Comparison of ENCODE assay signal across 8 mouse cellular contexts in the genomic region with DNA sequence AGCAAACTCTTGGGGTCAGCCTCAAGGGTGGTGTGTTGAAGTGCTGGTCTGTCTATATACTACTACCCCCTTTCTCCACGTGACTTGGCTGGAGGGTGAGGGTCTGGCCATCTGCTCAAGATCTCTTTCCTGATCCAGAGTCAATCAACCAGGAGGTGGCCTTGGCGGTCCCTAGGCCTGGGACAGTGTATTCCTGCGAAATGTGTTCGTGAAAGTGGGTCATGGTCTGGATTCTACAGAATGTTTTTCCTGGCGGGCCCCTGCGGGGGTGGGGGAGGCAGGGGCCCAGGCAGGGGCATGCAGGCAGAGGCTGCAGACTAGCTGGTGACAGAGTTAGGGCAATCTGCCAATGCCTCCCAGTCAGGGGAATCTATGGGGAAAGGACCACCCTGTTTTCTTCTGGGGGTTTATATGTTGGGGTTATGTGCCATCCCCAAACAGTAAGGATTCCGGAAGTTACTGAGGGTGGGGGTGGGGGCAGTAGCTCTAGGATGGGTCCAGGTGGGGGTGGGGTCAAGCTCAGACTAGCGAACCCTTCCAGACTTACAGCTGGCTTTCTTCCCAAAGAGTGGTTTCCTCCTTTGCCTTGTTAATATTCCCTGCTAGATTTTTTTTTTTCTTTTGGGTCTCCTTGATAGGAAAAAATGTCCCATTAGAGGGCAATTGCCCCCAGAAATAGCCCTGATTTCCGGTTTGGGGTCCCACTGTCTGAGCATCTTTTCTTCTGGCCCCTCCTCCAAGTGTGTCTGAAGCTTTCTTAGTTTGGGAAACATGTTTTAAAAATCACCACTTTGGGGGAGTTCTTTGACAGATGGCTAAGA. TPM values are rescaled to one million over a fixed set of nuclear protein-coding genes. Genes with fewer than 3 reads are reported as not detected.
DNase-seq lines count a peak whose midpoint lies in the region; ATAC-seq lines count a peak whose summit lies in the region.

No protein-coding gene starts in this region.

- peaks cover 80% of the 10 kb centered on the region for H3K4me1 ChIP-seq in heart, embryonic 16.5 days (ENCODE audit: control insufficient read depth, insufficient read depth, low read length)
- peaks cover 81% of the 10 kb centered on the region for H3K4me1 ChIP-seq in limb, embryonic 15.5 days
- H3K4me1 ChIP-seq in stomach, embryonic 15.5 days = peaks cover 79% of the 10 kb centered on the region

- no peaks in the 10 kb centered on the region for H3K27me3 ChIP-seq in heart, embryonic 16.5 days (ENCODE audit: control insufficient read depth, insufficient read depth, low read length)
- H3K27me3 ChIP-seq in limb, embryonic 15.5 days = no peaks in the 10 kb centered on the region
- H3K27me3 ChIP-seq in stomach, embryonic 15.5 days (replicated peaks) = no peaks in the 10 kb centered on the region

- no peaks in the 10 kb centered on the region for H3K9me3 ChIP-seq in heart, embryonic 16.5 days (replicated peaks; ENCODE audit: control insufficient read depth, low read length)
- no peaks in the 10 kb centered on the region for H3K9me3 ChIP-seq in limb, embryonic 15.5 days
- no peaks in the 10 kb centered on the region for H3K9me3 ChIP-seq in stomach, embryonic 15.5 days

- peak overlapping the region; percentile 23 for H3K4me3 ChIP-seq in heart, embryonic 16.5 days (ENCODE audit: low read length)
- peak overlapping the region; percentile 21 for H3K4me3 ChIP-seq in limb, embryonic 15.5 days
- peak overlapping the region; percentile 18; the same call in 1 of the 2 replicates for H3K4me3 ChIP-seq in stomach, embryonic 15.5 days (replicated peaks)

- intact Hi-C loops in heart, postnatal 36 days (cut with DNase I) = no loop called here

- WGBS in heart, embryonic 16.5 days = 7% methylated on average over 9 of the region's 9 CpGs
- 4% methylated on average over 9 of the region's 9 CpGs for WGBS in limb, embryonic 15.5 days
- WGBS in stomach, embryonic 15.5 days = 14% methylated on average over 9 of the region's 9 CpGs

- peak; percentile 15; the same call in 1 of the 2 replicates for ATAC-seq in heart, embryonic 16.5 days (replicated peaks; ENCODE audit: extremely low read depth, insufficient read depth, low FRiP score)
- ATAC-seq in limb, embryonic 15.5 days (ENCODE audit: insufficient number of reproducible peaks, low FRiP score, low TSS enrichment, low read depth) = peak; percentile 24
- ATAC-seq in stomach, embryonic 15.5 days (ENCODE audit: insufficient read depth, low FRiP score, low read depth) = no peak
- ATAC-seq in CD4-positive, CD25-positive, alpha-beta regulatory T cell, adult 4 months = no peak
- no peak for ATAC-seq in frontal cortex, adult (ENCODE audit: low TSS enrichment)

- peak overlapping the region; percentile 67 for H3K4me2 ChIP-seq in heart, embryonic 16.5 days (ENCODE audit: low read depth, low read length)
- H3K4me2 ChIP-seq in limb, embryonic 15.5 days = peak overlapping the region; percentile 48
- H3K4me2 ChIP-seq in stomach, embryonic 15.5 days = peak overlapping the region; percentile 50

- peak; percentile 96 for DNase-seq in heart, adult 11 months
- no peak for DNase-seq in heart, postnatal 36 days
- peak; percentile 73 for DNase-seq in adrenal gland, postnatal 10 days

- peak overlapping the region; percentile 46 for H3K9ac ChIP-seq in heart, embryonic 16.5 days (ENCODE audit: low read length)
- H3K9ac ChIP-seq in limb, embryonic 15.5 days = no peak overlapping the region
- H3K9ac ChIP-seq in stomach, embryonic 15.5 days = no peak overlapping the region; the same call in 1 of the 2 replicates

- peak overlapping the region; percentile 90 for H3K27ac ChIP-seq in heart, embryonic 16.5 days (ENCODE audit: low read length)
- H3K27ac ChIP-seq in limb, embryonic 15.5 days = peak overlapping the region; percentile 78
- H3K27ac ChIP-seq in stomach, embryonic 15.5 days = peak overlapping the region; percentile 88

- no peaks in the 10 kb centered on the region; the same call in 1 of the 2 replicates for H3K36me3 ChIP-seq in heart, embryonic 16.5 days (ENCODE audit: control insufficient read depth, insufficient read depth)
- peaks cover 30% of the 10 kb centered on the region for H3K36me3 ChIP-seq in limb, embryonic 15.5 days
- H3K36me3 ChIP-seq in stomach, embryonic 15.5 days = peaks cover 4% of the 10 kb centered on the region; the same call in 1 of the 2 replicates

RNA-seq across cellular contexts. Expression of a gene that starts 6.3 kb away (rescaled TPM):
- 10 to 100 TPM; 37.7 to 40.7 TPM for total RNA-seq in heart, postnatal 36 days (2021)
- 100 to 1,000 TPM; 107 to 122 TPM for total RNA-seq in adrenal gland, postnatal 10 days (2021)
- 52.9 and 59.0 TPM in 2 replicates for polyA plus RNA-seq in heart, embryonic 16.5 days (2015; fragmentation: Nextera tagmentation; extraction: Ambion mirVana)
- polyA plus RNA-seq in limb, embryonic 15.5 days (2015; fragmentation: Nextera tagmentation; extraction: Ambion mirVana) = 128 and 131 TPM in 2 replicates
- 112 and 122 TPM in 2 replicates for polyA plus RNA-seq in stomach, embryonic 15.5 days (2015; fragmentation: Nextera tagmentation; extraction: Ambion mirVana)
- 10 to 100 TPM; 46.4 to 49.9 TPM for polyA plus RNA-seq in CD4-positive, CD25-positive, alpha-beta regulatory T cell, adult 4 months (2017; shearing (Covaris generic))

RNA-seq across cellular contexts. Expression of a gene that starts 22.8 kb away (rescaled TPM):
- 100 to 1,000 TPM; 522 TPM for total RNA-seq in heart, postnatal 36 days (2021)
- 100 to 1,000 TPM; 958 to 975 TPM for total RNA-seq in adrenal gland, postnatal 10 days (2021)
- polyA plus RNA-seq in heart, embryonic 16.5 days (2015; fragmentation: Nextera tagmentation; extraction: Ambion mirVana) = 299 and 310 TPM in 2 replicates
- polyA plus RNA-seq in limb, embryonic 15.5 days (2015; fragmentation: Nextera tagmentation; extraction: Ambion mirVana) = 447 and 586 TPM in 2 replicates
- 502 and 526 TPM in 2 replicates for polyA plus RNA-seq in stomach, embryonic 15.5 days (2015; fragmentation: Nextera tagmentation; extraction: Ambion mirVana)
- 1,000 to 10,000 TPM in 1 of 2 experiments, 100 to 1,000 TPM in 1; 884 to 1,093 TPM for polyA plus RNA-seq in CD4-positive, CD25-positive, alpha-beta regulatory T cell, adult 4 months (2017; shearing (Covaris generic))

RNA-seq across cellular contexts. Expression of a gene that starts 29.3 kb away (rescaled TPM):
- total RNA-seq in heart, postnatal 36 days (2021) = not detected
- total RNA-seq in adrenal gland, postnatal 10 days (2021) = under 1 TPM in 1 of 2 experiments, not detected in 1; 0.51 TPM
- 0.25 and 0.41 TPM in 2 replicates for polyA plus RNA-seq in heart, embryonic 16.5 days (2015; fragmentation: Nextera tagmentation; extraction: Ambion mirVana)
- polyA plus RNA-seq in limb, embryonic 15.5 days (2015; fragmentation: Nextera tagmentation; extraction: Ambion mirVana) = 0.35 TPM in 1 of 2 replicates, not detected in the other
- 0.37 and 0.60 TPM in 2 replicates for polyA plus RNA-seq in stomach, embryonic 15.5 days (2015; fragmentation: Nextera tagmentation; extraction: Ambion mirVana)
- not detected for polyA plus RNA-seq in CD4-positive, CD25-positive, alpha-beta regulatory T cell, adult 4 months (2017; shearing (Covaris generic))

RNA-seq across cellular contexts. Expression of a gene that starts 35.5 kb away (rescaled TPM):
- 1 to 10 TPM in 1 of 2 experiments, under 1 TPM in 1; 1.00 to 1.4 TPM for total RNA-seq in heart, postnatal 36 days (2021)
- total RNA-seq in adrenal gland, postnatal 10 days (2021) = 1 to 10 TPM; 2.0 to 3.1 TPM
- polyA plus RNA-seq in heart, embryonic 16.5 days (2015; fragmentation: Nextera tagmentation; extraction: Ambion mirVana) = 2.5 and 3.2 TPM in 2 replicates
- 4.5 and 5.3 TPM in 2 replicates for polyA plus RNA-seq in limb, embryonic 15.5 days (2015; fragmentation: Nextera tagmentation; extraction: Ambion mirVana)
- 4.0 and 5.7 TPM in 2 replicates for polyA plus RNA-seq in stomach, embryonic 15.5 days (2015; fragmentation: Nextera tagmentation; extraction: Ambion mirVana)
- polyA plus RNA-seq in CD4-positive, CD25-positive, alpha-beta regulatory T cell, adult 4 months (2017; shearing (Covaris generic)) = 1 to 10 TPM; 1.4 TPM

RNA-seq across cellular contexts. Expression of a gene that starts 38.7 kb away (rescaled TPM):
- total RNA-seq in heart, postnatal 36 days (2021) = 1 to 10 TPM; 7.5 to 7.9 TPM
- total RNA-seq in adrenal gland, postnatal 10 days (2021) = 10 to 100 TPM; 19.9 to 20.0 TPM
- polyA plus RNA-seq in heart, embryonic 16.5 days (2015; fragmentation: Nextera tagmentation; extraction: Ambion mirVana) = 10.7 and 12.5 TPM in 2 replicates
- 17.3 and 19.1 TPM in 2 replicates for polyA plus RNA-seq in limb, embryonic 15.5 days (2015; fragmentation: Nextera tagmentation; extraction: Ambion mirVana)
- polyA plus RNA-seq in stomach, embryonic 15.5 days (2015; fragmentation: Nextera tagmentation; extraction: Ambion mirVana) = 14.8 and 16.8 TPM in 2 replicates
- 10 to 100 TPM; 25.2 to 33.8 TPM for polyA plus RNA-seq in CD4-positive, CD25-positive, alpha-beta regulatory T cell, adult 4 months (2017; shearing (Covaris generic))

Comparison
In these comparisons a context has a peak if more than half of its experiments do, and no peak if none do; other contexts are left out.
1. DNase-seq: peak in heart, adult 11 months (single experiment) and adrenal gland, postnatal 10 days (single experiment); none in heart, postnatal 36 days (0 of 2).
2. ATAC-seq: peak in heart, embryonic 16.5 days (single experiment) and limb, embryonic 15.5 days (single experiment); none in stomach, embryonic 15.5 days (single experiment), CD4-positive, CD25-positive, alpha-beta regulatory T cell, adult 4 months (single experiment) and frontal cortex, adult (single experiment).
3. Peak in every context shown above with its lines, with median percentiles within 50 percentile points of each other: H3K27ac ChIP-seq, H3K4me2 ChIP-seq and H3K4me3 ChIP-seq.